Mouse (Mus musculus) E14TG2a.4 (cell line): ENCODE results near the gene 2410015M20Rik.

Experiments
- CTCF ChIP-seq: conservative IDR thresholded peaks from 2 replicates; pipeline ENCODE4 v1.5.1; 2014; ENCODE audit warnings: low read length
- NANOG ChIP-seq: IDR thresholded peaks from 2 replicates; pipeline ENCODE4 v1.6.1; 2014; ENCODE audit warnings: borderline replicate concordance, low read length, mixed read lengths

- TF ChIP-seq CTCF: no peak
- TF ChIP-seq NANOG: no peak
Observed at GRCm38 (mm10) chr17:56625495-56625894, 15.9 kb upstream of the 2410015M20Rik start.
